Mouse (Mus musculus) heart, embryonic 12.5 days (tissue): ENCODE results near the gene Rasgrf2. TPM values are rescaled to one million over a fixed set of nuclear protein-coding genes. Genes with fewer than 3 reads are reported as not detected.

Experiments
- ATAC-seq: fragments of 200-750 bp; cut with Nextera tagmentation; 2 replicates; pipeline ENCODE4 v1.8.0; 2017; ENCODE audit warnings: moderate TSS enrichment, moderate library complexity; ENCODE audit not compliant: insufficient number of reproducible peaks, low FRiP score
- H3K27ac ChIP-seq: fragments of 300-500 bp; sonication (generic); 2 replicates; pipeline ENCODE4 v1.5.1; 2016; ENCODE audit warnings: mild to moderate bottlenecking, moderate library complexity; ENCODE audit not compliant: poor library complexity, severe bottlenecking
- H3K27me3 ChIP-seq: fragments of 300-500 bp; sonication (generic); replicated peaks from 2 replicates; pipeline ENCODE4 v1.6.1; 2016; ENCODE audit warnings: mild to moderate bottlenecking, moderate library complexity
- H3K36me3 ChIP-seq: fragments of 300-500 bp; sonication (generic); 2 replicates; pipeline ENCODE4 v1.6.1; 2016; ENCODE audit warnings: mild to moderate bottlenecking, moderate library complexity
- H3K4me1 ChIP-seq: fragments of 300-500 bp; sonication (generic); replicated peaks from 2 replicates; pipeline ENCODE4 v1.6.1; 2016; ENCODE audit warnings: mild to moderate bottlenecking
- H3K4me2 ChIP-seq: fragments of 300-500 bp; sonication (generic); 2 replicates; pipeline ENCODE4 v1.6.1; 2016; ENCODE audit warnings: mild to moderate bottlenecking, moderate library complexity
- H3K4me3 ChIP-seq: fragments of 300-500 bp; sonication (generic); 2 replicates; pipeline ENCODE4 v1.5.1; 2016; ENCODE audit warnings: mild to moderate bottlenecking
- H3K9ac ChIP-seq: fragments of 300-500 bp; sonication (generic); 2 replicates; pipeline ENCODE4 v1.6.1; 2016; ENCODE audit warnings: mild to moderate bottlenecking, moderate library complexity
- H3K9me3 ChIP-seq: fragments of 300-500 bp; sonication (generic); replicated peaks from 2 replicates; pipeline ENCODE4 v1.6.1; 2016; ENCODE audit warnings: mild to moderate bottlenecking, moderate library complexity
- WGBS: fragments of 180-500 bp; shearing (Covaris S2); methylation state at CpG from one replicate; pipeline ENCODE4 v1.1.7; 2016; 5-methylcytosine and 5-hydroxymethylcytosine counted together
- polyA plus RNA-seq: library from polyadenylated mRNA; unstranded; fragments of >200 nt; fragmentation: Nextera tagmentation; extraction: Ambion mirVana; gene quantifications from 2 replicates; pipeline ENCODE4 v1.2.1, GENCODE M21; 2016

The Rasgrf2 gene
- polyA plus RNA-seq, 1 experiment from 2014 or later, result 0.89 TPM

DNA sequence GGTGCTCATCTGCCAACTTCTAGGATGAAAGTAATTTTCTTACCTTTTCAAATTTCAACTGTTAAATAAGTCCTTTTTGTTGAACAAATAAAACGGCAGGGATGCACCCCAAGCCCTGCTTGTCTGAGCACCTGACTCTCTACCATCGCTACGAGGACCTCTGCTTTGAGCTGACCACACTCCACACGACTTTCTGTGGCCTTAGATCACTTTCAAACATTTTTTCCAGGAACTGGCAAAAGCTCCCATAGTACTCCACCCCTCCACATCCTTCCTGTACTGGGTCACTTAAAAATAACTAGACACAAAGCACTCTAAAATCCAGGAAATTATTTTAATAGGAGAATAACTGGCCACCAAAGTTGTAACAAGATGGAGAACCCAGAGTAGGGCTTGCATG, 23.2 kb downstream of the Rasgrf2 start:
- no peaks in the 10 kb centered on the region for H3K36me3 ChIP-seq
- 58% methylated on average over 4 of the region's 4 CpGs for WGBS

GRCm38 (mm10) chr13:92104259-92104658, 27.2 kb downstream of the Rasgrf2 start:
- Histone ChIP-seq H3K9ac (no peak overlapping the region), H3K4me3 (no peak overlapping the region), H3K27me3 (no peaks in the 10 kb centered on the region), H3K9me3 (no peaks in the 10 kb centered on the region), H3K4me1 (no peaks in the 10 kb centered on the region), H3K4me2 (no peak overlapping the region), H3K36me3 (no peaks in the 10 kb centered on the region), H3K27ac (no peak overlapping the region)
- WGBS, result 48% methylated on average over 7 of the region's 7 CpGs
- peak; percentile 61 for ATAC-seq

More for the DNA sequence above, 23.2 kb downstream of the Rasgrf2 start:
- no peak overlapping the region for H3K4me3 ChIP-seq
- H3K9me3 ChIP-seq, result no peaks in the 10 kb centered on the region
- ATAC-seq, result no peak
- no peak overlapping the region for H3K9ac ChIP-seq
- no peaks in the 10 kb centered on the region for H3K27me3 ChIP-seq
- H3K27ac ChIP-seq, result no peak overlapping the region
- no peak overlapping the region for H3K4me2 ChIP-seq
- H3K4me1 ChIP-seq, result no peaks in the 10 kb centered on the region

GRCm38 (mm10) chr13:92098484-92098883, 33.0 kb downstream of the Rasgrf2 start:
- Histone ChIP-seq H3K27me3 (no peaks in the 10 kb centered on the region), H3K4me1 (no peaks in the 10 kb centered on the region; the same call in 1 of the 2 replicates), H3K36me3 (no peaks in the 10 kb centered on the region), H3K4me3 (no peak overlapping the region), H3K27ac (no peak overlapping the region), H3K9ac (no peak overlapping the region), H3K4me2 (no peak overlapping the region), H3K9me3 (no peaks in the 10 kb centered on the region)
- no peak for ATAC-seq
- 56% methylated on average over 7 of the region's 7 CpGs for WGBS

- H3K9ac ChIP-seq, result no peak overlapping the region
- no peaks in the 10 kb centered on the region; the same call in 1 of the 2 replicates for H3K4me1 ChIP-seq
- H3K9me3 ChIP-seq, result no peaks in the 10 kb centered on the region
- no peak for ATAC-seq
- WGBS, result 54% methylated on average over 12 of the region's 12 CpGs
- no peaks in the 10 kb centered on the region for H3K36me3 ChIP-seq
- no peak overlapping the region for H3K4me3 ChIP-seq
- H3K27ac ChIP-seq, result no peak overlapping the region
- no peaks in the 10 kb centered on the region for H3K27me3 ChIP-seq
- no peak overlapping the region for H3K4me2 ChIP-seq
These were observed 36.0 kb downstream of the Rasgrf2 start for GRCm38 (mm10) chr13:92095131-92096090.

DNA sequence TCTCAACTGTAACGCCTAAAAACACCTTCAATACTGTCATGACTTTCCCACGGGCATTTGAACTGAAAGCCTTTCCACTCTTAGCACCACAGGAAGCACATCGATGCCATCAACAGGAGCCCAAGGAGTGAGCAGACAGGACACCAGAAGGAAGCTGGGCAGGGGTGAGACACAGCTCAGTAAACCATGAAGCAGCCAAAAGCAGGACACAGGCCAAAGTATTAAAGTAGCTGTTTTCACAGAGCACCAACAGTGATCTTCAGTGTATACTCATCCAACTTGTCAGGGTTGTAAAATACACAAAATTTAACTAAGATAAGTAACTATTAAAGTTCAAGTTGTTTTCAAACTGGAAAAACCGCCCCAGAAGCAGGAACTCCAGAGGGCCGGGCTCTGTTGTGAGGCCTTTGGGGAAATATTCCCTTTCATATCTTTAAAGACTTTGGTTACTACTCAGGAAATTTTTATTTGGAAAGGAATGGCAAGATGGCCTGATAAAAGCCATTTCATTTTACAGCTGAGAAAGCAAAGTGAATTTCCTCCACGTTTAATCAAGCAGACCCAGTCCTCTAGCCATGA, 37.7 kb downstream of the Rasgrf2 start:
- Histone ChIP-seq H3K4me2 (no peak overlapping the region), H3K36me3 (no peaks in the 10 kb centered on the region), H3K4me1 (no peaks in the 10 kb centered on the region; the same call in 1 of the 2 replicates), H3K9me3 (no peaks in the 10 kb centered on the region), H3K9ac (no peak overlapping the region), H3K27me3 (no peaks in the 10 kb centered on the region), H3K27ac (no peak overlapping the region), H3K4me3 (no peak overlapping the region)
- WGBS, result 75% methylated on average over 6 of the region's 6 CpGs
- ATAC-seq, result no peak

- Histone ChIP-seq H3K4me1 (peaks cover 9% of the 10 kb centered on the region; the same call in 1 of the 2 replicates), H3K36me3 (no peaks in the 10 kb centered on the region), H3K9ac (no peak overlapping the region), H3K27ac (no peak overlapping the region), H3K4me2 (no peak overlapping the region), H3K27me3 (no peaks in the 10 kb centered on the region), H3K9me3 (peaks cover 7% of the 10 kb centered on the region), H3K4me3 (no peak overlapping the region)
- no peak for ATAC-seq
- 54% methylated on average over 1 of the region's 1 CpGs for WGBS
These were observed 58.3 kb downstream of the Rasgrf2 start for GRCm38 (mm10) chr13:92073111-92073510.

- H3K9me3 ChIP-seq, result peaks cover 7% of the 10 kb centered on the region
- no peak for ATAC-seq
- H3K4me2 ChIP-seq, result no peak overlapping the region
- no peaks in the 10 kb centered on the region for H3K36me3 ChIP-seq
- no peak overlapping the region for H3K9ac ChIP-seq
- peaks cover 9% of the 10 kb centered on the region; the same call in 1 of the 2 replicates for H3K4me1 ChIP-seq
- H3K27me3 ChIP-seq, result no peaks in the 10 kb centered on the region
- H3K4me3 ChIP-seq, result no peak overlapping the region
- H3K27ac ChIP-seq, result no peak overlapping the region
These were observed 62.8 kb downstream of the Rasgrf2 start for GRCm38 (mm10) chr13:92068651-92069050.

DNA sequence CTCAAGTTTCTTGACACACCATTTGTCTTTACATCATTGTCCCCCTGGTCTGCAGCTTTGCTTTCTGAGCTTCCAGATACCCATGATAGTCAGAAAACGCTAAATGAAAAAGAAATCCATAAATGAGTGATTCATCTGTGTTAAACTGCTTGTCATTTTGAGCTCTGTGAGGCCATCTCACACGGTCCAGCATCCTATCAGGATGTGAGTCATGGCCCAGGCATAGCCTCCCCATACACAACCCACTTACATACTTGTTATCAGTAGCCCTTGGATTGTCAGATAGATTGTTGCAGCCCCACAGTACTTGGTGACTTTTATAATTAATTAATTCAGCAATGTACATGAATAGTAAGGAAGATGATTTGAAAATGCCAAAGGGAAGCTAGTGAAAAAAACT, 63.6 kb downstream of the Rasgrf2 start:
- Histone ChIP-seq H3K27ac (no peak overlapping the region), H3K4me1 (0 out of 2 replicates have a peak, but pooled peaks cover 5% of the 10 kb centered on the region), H3K4me2 (no peak overlapping the region), H3K9ac (no peak overlapping the region), H3K4me3 (no peak overlapping the region), H3K9me3 (peaks cover 7% of the 10 kb centered on the region), H3K36me3 (no peaks in the 10 kb centered on the region), H3K27me3 (no peaks in the 10 kb centered on the region)
- 57% methylated on average over 2 of the region's 2 CpGs for WGBS
- ATAC-seq, result no peak

- no peak for ATAC-seq
- H3K4me3 ChIP-seq, result no peak overlapping the region
- no peaks in the 10 kb centered on the region for H3K4me1 ChIP-seq
- H3K9me3 ChIP-seq, result no peaks in the 10 kb centered on the region; the same call in 1 of the 2 replicates
- 85% methylated on average over 12 of the region's 12 CpGs for WGBS
- no peaks in the 10 kb centered on the region for H3K27me3 ChIP-seq
- no peaks in the 10 kb centered on the region for H3K36me3 ChIP-seq
- H3K4me2 ChIP-seq, result no peak overlapping the region
- no peak overlapping the region for H3K9ac ChIP-seq
- no peak overlapping the region for H3K27ac ChIP-seq
These were observed 77.7 kb downstream of the Rasgrf2 start for GRCm38 (mm10) chr13:92053748-92054147.

DNA sequence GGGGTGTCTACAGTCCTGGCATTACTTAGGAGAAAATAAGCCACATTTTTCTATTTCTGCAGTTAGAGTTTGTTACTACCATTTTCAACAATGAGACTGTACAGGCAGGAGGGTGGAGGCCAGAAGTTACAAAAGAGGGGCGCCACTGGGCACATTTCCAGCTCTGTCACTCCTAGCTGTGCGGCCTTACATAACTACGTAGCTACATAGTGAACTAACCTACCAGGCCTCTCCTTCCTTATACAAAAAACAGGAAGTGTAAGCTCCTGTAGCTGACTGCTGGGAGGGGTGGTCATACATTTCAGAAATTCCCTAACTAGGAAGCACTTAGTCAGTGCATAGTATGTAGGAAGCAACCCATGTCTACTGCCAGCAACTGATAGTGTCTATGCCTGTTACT, 78.5 kb downstream of the Rasgrf2 start:
- H3K4me1 ChIP-seq, result no peaks in the 10 kb centered on the region
- no peak overlapping the region for H3K27ac ChIP-seq
- no peaks in the 10 kb centered on the region for H3K36me3 ChIP-seq
- no peaks in the 10 kb centered on the region; the same call in 1 of the 2 replicates for H3K9me3 ChIP-seq
- H3K4me2 ChIP-seq, result no peak overlapping the region
- 81% methylated on average over 3 of the region's 3 CpGs for WGBS
- H3K9ac ChIP-seq, result no peak overlapping the region
- no peak for ATAC-seq
- no peaks in the 10 kb centered on the region for H3K27me3 ChIP-seq
- no peak overlapping the region for H3K4me3 ChIP-seq

DNA sequence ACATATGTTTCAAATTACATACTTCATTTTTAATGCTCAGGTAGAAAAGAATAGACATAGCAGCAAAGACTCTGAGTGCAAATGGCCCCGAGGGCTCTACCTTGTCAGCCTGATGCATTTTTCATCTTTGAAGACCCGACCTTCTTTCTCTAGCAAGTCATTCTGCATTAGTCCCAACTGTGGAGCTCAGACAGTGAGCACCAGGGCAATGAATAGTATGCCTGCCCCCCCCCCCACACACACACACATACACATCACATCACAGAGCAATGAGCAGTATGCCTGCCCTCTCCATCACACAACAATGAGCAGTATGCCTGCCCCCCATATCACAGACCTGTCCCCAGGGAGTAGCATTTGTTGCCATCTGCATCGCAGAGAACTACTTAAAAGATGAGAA, 80.2 kb downstream of the Rasgrf2 start:
- no peak for ATAC-seq
- Histone ChIP-seq H3K4me3 (no peak overlapping the region), H3K4me2 (no peak overlapping the region), H3K27ac (no peak overlapping the region), H3K27me3 (no peaks in the 10 kb centered on the region), H3K9me3 (no peaks in the 10 kb centered on the region; the same call in 1 of the 2 replicates), H3K9ac (no peak overlapping the region), H3K36me3 (no peaks in the 10 kb centered on the region), H3K4me1 (no peaks in the 10 kb centered on the region)
- WGBS, result 70% methylated on average over 3 of the region's 3 CpGs
